Comparison of ENCODE assay signal across 15 mouse cellular contexts in the genomic region with DNA sequence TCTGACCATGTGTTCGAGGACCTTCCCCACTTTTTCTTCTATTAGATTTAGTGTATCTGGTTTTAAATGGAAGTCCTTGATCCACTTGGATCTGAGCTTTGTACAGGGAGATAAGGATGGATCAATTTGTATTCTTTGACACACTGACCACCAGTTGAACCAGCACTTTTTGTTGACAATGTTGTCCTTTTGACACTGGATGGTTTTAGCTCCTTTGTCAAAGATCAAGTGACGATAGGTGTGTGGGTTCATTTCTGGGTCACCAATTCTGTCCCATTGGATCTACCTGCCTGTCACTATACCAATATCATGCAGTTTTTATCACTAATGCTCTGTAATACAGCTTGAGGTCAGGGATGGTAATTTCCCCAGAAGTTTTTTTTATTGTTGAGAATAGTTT. TPM values are rescaled to one million over a fixed set of nuclear protein-coding genes. Genes with fewer than 3 reads are reported as not detected.
"Had no signal": no experiment of that assay in that cellular context is flagged by ENCODE, and none has a peak within 500 bp of the region (broad histone marks: within the 10 kb centered on the region; RNA-seq: fewer than 3 reads in every experiment).

No protein-coding gene starts in this region.

RNA-seq across cellular contexts. Expression of gene H60b, which starts 18.1 kb away (rescaled TPM):
- total RNA-seq: common myeloid progenitor, adult 5-6 weeks; gastrocnemius, adult 18-20 months; gastrocnemius, adult 2 months; gastrocnemius, adult 8-10 months; gastrocnemius, postnatal 14 days; gastrocnemius, postnatal 25 days; gastrocnemius, postnatal 36 days; granulocyte monocyte progenitor cell, adult 5-6 weeks; heart, adult 18-20 months; heart, adult 2 months; heart, adult 8-10 months had no signal
- polyA plus RNA-seq: erythroblast, embryonic 14.5 days; heart, adult 2 months had no signal

RNA-seq across cellular contexts. Expression of gene Raet1e, which starts 18.1 kb away (rescaled TPM):
- total RNA-seq: common myeloid progenitor, adult 5-6 weeks; forebrain, postnatal 0 days; gastrocnemius, adult 2 months; gastrocnemius, postnatal 25 days; gastrocnemius, postnatal 36 days; heart, adult 2 months; heart, adult 8-10 months had no signal
- polyA plus RNA-seq: cerebellum, adult 2 months; erythroblast, embryonic 14.5 days; frontal cortex, adult 2 months had no signal

RNA-seq across cellular contexts. Expression of gene E030030I06Rik, which starts 27.4 kb away (rescaled TPM):
- total RNA-seq: forebrain, postnatal 0 days had no signal
- polyA plus RNA-seq: erythroblast, embryonic 14.5 days had no signal
